Mouse (Mus musculus) frontal cortex, postnatal 36 days (tissue): ENCODE data around the gene Eif3f.

Experiments used
- DNase-seq, 2 experiments: peaks; one replicate each; pipeline ENCODE4 v3.0.0; 2022; ENCODE audit warnings: low spot score in 2 of 2

Eif3f gene

GRCm38 (mm10) chr7:108966742-108967362 lies 32.6 kb downstream of the Eif3f start:
- peak; percentile 54 to 78 for DNase-seq

GRCm38 (mm10) chr7:108968201-108968600 lies 34.0 kb downstream of the Eif3f start:
- DNase-seq = no peak

- no peak for DNase-seq
Observed at GRCm38 (mm10) chr7:108972273-108972672, 38.1 kb downstream of the Eif3f start.

- DNase-seq = no peak
Observed at GRCm38 (mm10) chr7:108985934-108986708, 51.9 kb downstream of the Eif3f start.

- DNase-seq = peak; percentile 71 to 83
Observed at GRCm38 (mm10) chr7:108991207-108991606, 57.0 kb downstream of the Eif3f start.
